Mouse (Mus musculus): ENCODE measurements around the gene B3galt1.

DNA sequence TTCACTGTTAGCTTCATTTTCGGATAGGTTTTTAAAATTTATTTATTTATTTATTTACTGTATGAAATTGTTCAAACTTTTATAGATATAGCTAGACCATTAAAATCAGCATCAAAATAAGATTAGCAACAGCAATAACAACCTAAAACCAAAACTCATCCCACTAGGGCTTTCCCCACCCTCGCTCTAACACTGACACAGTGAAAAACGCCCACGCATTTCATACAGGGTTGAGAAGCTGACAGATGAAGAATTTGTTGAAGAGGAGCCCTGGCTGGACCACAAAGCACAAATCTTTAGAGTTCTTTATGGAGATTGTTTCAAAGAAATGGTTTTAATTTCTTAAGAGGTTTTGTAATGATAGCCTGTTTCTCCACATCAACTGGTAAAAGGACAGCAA lies 596.3 kb downstream of the B3galt1 start:
- TF ChIP-seq GATA1 (IDR thresholded peaks at IDR 0.05; ENCODE audit: borderline replicate concordance, low read length) (no peak), FLI1 (IDR thresholded peaks at IDR 0.05; ENCODE audit: low read length) (no peak)
